Comparison of ENCODE assay signal across 8 mouse cellular contexts in genomic region chr13:54694348-54695060, GRCm38 (mm10). TPM values are rescaled to one million over a fixed set of nuclear protein-coding genes. Genes with fewer than 3 reads are reported as not detected.
DNase-seq lines count a peak whose midpoint lies in the region; ATAC-seq and TF ChIP-seq lines count a peak whose summit lies in the region.

No protein-coding gene starts in this region.

- intact Hi-C loops in left cerebral cortex, adult 2 months (cut with DNase I) = no loop called here
- intact Hi-C loops in left cerebral cortex, postnatal 25 days (cut with DNase I) = no loop called here

- ATAC-seq in forebrain, embryonic 14.5 days = peak; percentile 88
- peak; percentile 77 for ATAC-seq in hindbrain, embryonic 16.5 days

- no peak for TF ChIP-seq CTCF in left cerebral cortex, adult 2 months (IDR thresholded peaks at IDR 0.05)
- TF ChIP-seq CTCF in liver, adult 2 months (IDR thresholded peaks at IDR 0.05; ENCODE audit: low read depth, low read length) = no peak

- no peak for DNase-seq in left cerebral cortex, adult 2 months (ENCODE audit: extremely low spot score in 1 of 2, low spot score in 2 of 2)
- no peak for DNase-seq in left cerebral cortex, postnatal 25 days (ENCODE audit: low spot score in 2 of 2)
- DNase-seq in adrenal gland, postnatal 25 days = peak; percentile 86
- DNase-seq in forebrain, embryonic 14.5 days (ENCODE audit: low spot score) = no peak
- DNase-seq in liver, adult 2 months (ENCODE audit: extremely low read depth, low read depth, low spot score) = peak; percentile 86
- peak; percentile 82 for DNase-seq in urinary bladder, adult 2 months (ENCODE audit: low spot score)

- peaks cover 25% of the 10 kb centered on the region for H3K79me2 ChIP-seq in liver, adult 2 months (ENCODE audit: control insufficient read depth, insufficient read depth, low read length)
- H3K79me2 ChIP-seq in myocyte (ENCODE audit: control insufficient read depth, insufficient read depth) = peaks cover 39% of the 10 kb centered on the region

- 16% methylated on average over 26 of the region's 26 CpGs for WGBS in forebrain, embryonic 14.5 days
- WGBS in hindbrain, embryonic 16.5 days = 18% methylated on average over 26 of the region's 26 CpGs
- 7% methylated on average over 26 of the region's 26 CpGs for WGBS in liver, adult 2 months

- H3K4me2 ChIP-seq in forebrain, embryonic 14.5 days (ENCODE audit: low read length) = peak overlapping the region; percentile 52
- H3K4me2 ChIP-seq in hindbrain, embryonic 16.5 days (ENCODE audit: low read length) = peak overlapping the region; percentile 59
- H3K4me2 ChIP-seq in myocyte (ENCODE audit: low read depth) = peak overlapping the region; percentile 99

- H3ac ChIP-seq in myocyte (ENCODE audit: control insufficient read depth, insufficient read length) = peak overlapping the region; percentile 80

- H3K36me3 ChIP-seq in forebrain, embryonic 14.5 days (ENCODE audit: control insufficient read depth, insufficient read depth, low read length) = no peaks in the 10 kb centered on the region
- H3K36me3 ChIP-seq in hindbrain, embryonic 16.5 days (ENCODE audit: control insufficient read depth, insufficient read depth, low read length) = no peaks in the 10 kb centered on the region
- no peaks in the 10 kb centered on the region for H3K36me3 ChIP-seq in liver, adult 2 months (ENCODE audit: control insufficient read depth, insufficient read depth, low read length)
- no peaks in the 10 kb centered on the region for H3K36me3 ChIP-seq in myocyte (ENCODE audit: control insufficient read depth, insufficient read depth)

- 0 out of 2 replicates have a peak, but pooled peaks have one; percentile 12 for TF ChIP-seq POLR2A in liver, adult 2 months (IDR thresholded peaks at IDR 0.05; ENCODE audit: extremely low read depth, insufficient read depth, low read length)
- peak; percentile 28 for TF ChIP-seq POLR2A in myocyte (IDR thresholded peaks at IDR 0.05; ENCODE audit: insufficient read length, low read depth)

- peak overlapping the region; percentile 65 for H3K9ac ChIP-seq in forebrain, embryonic 14.5 days (ENCODE audit: low read length)
- peak overlapping the region; percentile 73 for H3K9ac ChIP-seq in hindbrain, embryonic 16.5 days (ENCODE audit: low read depth, low read length)
- peak overlapping the region; percentile 85 for H3K9ac ChIP-seq in liver, adult 2 months (ENCODE audit: low read depth, low read length)

- peak overlapping the region; percentile 96 for H3K27ac ChIP-seq in left cerebral cortex, adult 2 months
- H3K27ac ChIP-seq in forebrain, embryonic 14.5 days (ENCODE audit: low read depth, low read length) = peak overlapping the region; percentile 89
- peak overlapping the region; percentile 96 for H3K27ac ChIP-seq in hindbrain, embryonic 16.5 days (ENCODE audit: low read depth, low read length)
- H3K27ac ChIP-seq in liver, adult 2 months (replicated peaks; ENCODE audit: insufficient read depth, low read depth, low read length) = peak overlapping the region; percentile 97

- no peaks in the 10 kb centered on the region for H3K27me3 ChIP-seq in forebrain, embryonic 14.5 days (replicated peaks; ENCODE audit: control insufficient read depth, insufficient read depth, low read length)
- no peaks in the 10 kb centered on the region for H3K27me3 ChIP-seq in hindbrain, embryonic 16.5 days (replicated peaks; ENCODE audit: control insufficient read depth, insufficient read depth, low read length)
- no peaks in the 10 kb centered on the region for H3K27me3 ChIP-seq in liver, adult 2 months (ENCODE audit: control insufficient read depth, insufficient read depth, low read length)
- peaks cover 4% of the 10 kb centered on the region for H3K27me3 ChIP-seq in myocyte (ENCODE audit: control insufficient read depth, insufficient read depth, insufficient read length)

- no peaks in the 10 kb centered on the region for H3K9me3 ChIP-seq in forebrain, embryonic 14.5 days (replicated peaks; ENCODE audit: control insufficient read depth, low read length)
- no peaks in the 10 kb centered on the region for H3K9me3 ChIP-seq in hindbrain, embryonic 16.5 days (ENCODE audit: control insufficient read depth, low read length)

- H3K4me3 ChIP-seq in left cerebral cortex, adult 2 months = peak overlapping the region; percentile 100
- H3K4me3 ChIP-seq in forebrain, embryonic 14.5 days (ENCODE audit: low read depth, low read length) = peak overlapping the region; percentile 100
- H3K4me3 ChIP-seq in hindbrain, embryonic 16.5 days (ENCODE audit: low read length) = peak overlapping the region; percentile 89
- H3K4me3 ChIP-seq in liver, adult 2 months (ENCODE audit: insufficient read depth, low read depth, low read length) = peak overlapping the region; percentile 61
- peak overlapping the region; percentile 88 for H3K4me3 ChIP-seq in myocyte

- H3K4me1 ChIP-seq in forebrain, embryonic 14.5 days (ENCODE audit: control insufficient read depth, insufficient read depth, low read length) = peaks cover 15% of the 10 kb centered on the region
- H3K4me1 ChIP-seq in hindbrain, embryonic 16.5 days (ENCODE audit: control insufficient read depth, insufficient read depth, low read depth, low read length) = peaks cover 24% of the 10 kb centered on the region
- peaks cover 18% of the 10 kb centered on the region for H3K4me1 ChIP-seq in liver, adult 2 months (ENCODE audit: control insufficient read depth, insufficient read depth, low read length)

TF ChIP-seq in myocyte, 11 proteins besides CTCF, POLR2A, EP300 and RAD21:
- TF ChIP-seq CEBPB (IDR thresholded peaks at IDR 0.05; ENCODE audit: insufficient read depth, poor library complexity, severe bottlenecking) = no peak
- no peak for TF ChIP-seq TCF3 (IDR thresholded peaks at IDR 0.05; ENCODE audit: insufficient read length, low read depth)
- TF ChIP-seq REST (IDR thresholded peaks at IDR 0.05; ENCODE audit: insufficient read depth, insufficient read length) = no peak
- TF ChIP-seq MYOG (IDR thresholded peaks at IDR 0.05; ENCODE audit: control insufficient read depth in 1 of 3, insufficient read depth in 1 of 3, insufficient read length in 2 of 3, low read depth in 2 of 3) = no peak
- TF ChIP-seq SRF (IDR thresholded peaks at IDR 0.05; ENCODE audit: control insufficient read depth, insufficient read length, low read depth) = no peak
TF ChIP-seq in myocyte: peak in this region for 0.

RNA-seq across cellular contexts. Expression of gene Rnf44, which starts 0.8 kb away (rescaled TPM):
- total RNA-seq in left cerebral cortex, adult 2 months (2021) = 100 to 1,000 TPM; 156 to 185 TPM
- total RNA-seq in left cerebral cortex, postnatal 25 days (2021) = 100 to 1,000 TPM; 166 to 176 TPM
- 109 and 134 TPM in 2 replicates for total RNA-seq in adrenal gland, postnatal 25 days (2021)
- polyA plus RNA-seq in forebrain, embryonic 14.5 days (2014; fragmentation: Nextera tagmentation; extraction: Ambion mirVana) = 73.5 and 86.4 TPM in 2 replicates
- polyA plus RNA-seq in hindbrain, embryonic 16.5 days (2015; fragmentation: Nextera tagmentation; extraction: Ambion mirVana) = 56.4 and 64.8 TPM in 2 replicates
- total RNA-seq in liver, adult 2 months (2014; rRNA removed) = 5.8 and 11.4 TPM in 2 replicates
- 86.1 and 87.9 TPM in 2 replicates for polyA plus RNA-seq in liver, adult 2 months (2012; rRNA removed)
- 43.7 TPM for polyA plus RNA-seq in myocyte (2012; fragmentation: generic; extraction: Trizol)
- 69.3 and 86.5 TPM in 2 replicates for polyA plus RNA-seq in urinary bladder, adult 2 months (2012; rRNA removed)

RNA-seq across cellular contexts. Expression of gene Cdhr2, which starts 6.8 kb away (rescaled TPM):
- under 1 TPM; 0.16 to 0.45 TPM for total RNA-seq in left cerebral cortex, adult 2 months (2021)
- under 1 TPM; 0.14 to 0.23 TPM for total RNA-seq in left cerebral cortex, postnatal 25 days (2021)
- not detected in 2 replicates for total RNA-seq in adrenal gland, postnatal 25 days (2021)
- 0.05 and 0.14 TPM in 2 replicates for polyA plus RNA-seq in forebrain, embryonic 14.5 days (2014; fragmentation: Nextera tagmentation; extraction: Ambion mirVana)
- polyA plus RNA-seq in hindbrain, embryonic 16.5 days (2015; fragmentation: Nextera tagmentation; extraction: Ambion mirVana) = 0.16 and 0.21 TPM in 2 replicates
- total RNA-seq in liver, adult 2 months (2014; rRNA removed) = under 0.01 and 0.20 TPM in 2 replicates
- polyA plus RNA-seq in liver, adult 2 months (2012; rRNA removed) = 0.15 and 0.18 TPM in 2 replicates
- not detected for polyA plus RNA-seq in myocyte (2012; fragmentation: generic; extraction: Trizol)
- polyA plus RNA-seq in urinary bladder, adult 2 months (2012; rRNA removed) = 0.03 TPM in 2 replicates

RNA-seq across cellular contexts. Expression of gene Gprin1, which starts 55.2 kb away (rescaled TPM):
- 100 to 1,000 TPM; 128 to 130 TPM for total RNA-seq in left cerebral cortex, adult 2 months (2021)
- total RNA-seq in left cerebral cortex, postnatal 25 days (2021) = 100 to 1,000 TPM; 120 to 145 TPM
- total RNA-seq in adrenal gland, postnatal 25 days (2021) = 3.9 and 4.1 TPM in 2 replicates
- polyA plus RNA-seq in forebrain, embryonic 14.5 days (2014; fragmentation: Nextera tagmentation; extraction: Ambion mirVana) = 16.8 and 17.4 TPM in 2 replicates
- polyA plus RNA-seq in hindbrain, embryonic 16.5 days (2015; fragmentation: Nextera tagmentation; extraction: Ambion mirVana) = 4.5 and 5.7 TPM in 2 replicates
- total RNA-seq in liver, adult 2 months (2014; rRNA removed) = not detected in 2 replicates
- polyA plus RNA-seq in liver, adult 2 months (2012; rRNA removed) = not detected in 2 replicates
- 0.11 TPM for polyA plus RNA-seq in myocyte (2012; fragmentation: generic; extraction: Trizol)
- polyA plus RNA-seq in urinary bladder, adult 2 months (2012; rRNA removed) = 0.07 and 0.10 TPM in 2 replicates

Comparison
In these comparisons a context has a peak if more than half of its experiments do, and no peak if none do; other contexts are left out.
1. DNase-seq: peak in adrenal gland, postnatal 25 days (single experiment), liver, adult 2 months (single experiment) and urinary bladder, adult 2 months (single experiment); none in left cerebral cortex, adult 2 months (0 of 2), left cerebral cortex, postnatal 25 days (0 of 2) and forebrain, embryonic 14.5 days (single experiment).
2. Peak in every context shown above with its lines, with median percentiles within 50 percentile points of each other: H3K27ac ChIP-seq, H3K4me3 ChIP-seq, H3K4me2 ChIP-seq and H3K9ac ChIP-seq.